Mouse (Mus musculus) left cerebral cortex, adult 8-10 months (tissue): Measurements from ENCODE around the gene Agbl3. TPM values are rescaled to one million over a fixed set of nuclear protein-coding genes. Genes with fewer than 3 reads are reported as not detected.

ENCODE experiments used
- DNase-seq, 2 experiments: peaks; one replicate each; pipeline ENCODE4 v3.0.0; 2022; ENCODE audit warnings: low spot score in 2 of 2
- total RNA-seq, 4 experiments: library from RNA; stranded (reverse); gene quantifications; 2 replicates each; pipeline ENCODE4 v1.2.4; 2022

Agbl3 gene
- 10 to 100 TPM; 14.4 to 18.7 (median 15.8) TPM for total RNA-seq

GRCm38 (mm10) chr6:34780231-34780942, at the start of gene Agbl3:
TSS of gene Agbl3 (plus strand) at chr6:34780432.
- DNase-seq, result peak; percentile 89 to 94

DNA sequence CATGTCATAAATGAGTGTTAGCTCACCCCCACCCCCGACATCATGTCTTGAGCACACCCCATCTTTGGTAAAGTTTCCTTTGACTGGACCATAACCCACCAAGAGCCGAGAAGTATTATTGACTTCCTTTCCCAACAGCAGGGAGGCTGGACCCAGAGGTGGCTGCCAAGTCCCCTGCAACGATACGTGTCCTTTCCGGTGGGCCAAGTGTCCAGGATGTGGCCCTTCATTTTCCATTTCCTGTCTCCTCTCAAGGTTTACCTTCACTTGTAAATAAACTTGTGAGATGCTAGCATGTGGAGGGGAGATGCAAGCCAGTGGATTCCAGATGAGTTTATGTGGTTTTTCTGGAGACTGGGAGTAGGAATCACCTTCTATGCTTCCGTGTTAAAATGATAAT, 49.2 kb upstream of the Agbl3 start:
- DNase-seq, result no peak

DNA sequence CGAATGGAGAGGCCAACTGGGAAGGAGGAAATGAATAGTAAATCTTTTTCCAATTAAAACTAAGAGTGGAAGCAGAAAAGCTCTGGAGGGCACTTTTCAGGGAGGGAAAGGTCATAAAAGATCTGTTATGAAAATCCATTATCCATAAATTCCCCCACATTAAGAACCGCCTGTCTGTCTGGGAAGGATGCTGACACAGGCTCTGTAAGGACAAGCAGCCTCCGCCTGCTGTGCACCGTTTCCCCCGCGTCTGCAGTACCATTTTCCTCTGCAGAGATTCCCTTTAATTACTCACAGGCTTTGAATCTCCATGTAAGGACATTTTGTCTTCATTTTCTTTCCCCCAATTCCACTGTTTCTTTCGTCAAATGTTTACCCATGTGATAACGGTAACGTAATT, 48.7 kb upstream of the Agbl3 start:
- DNase-seq, result no peak

GRCm38 (mm10) chr6:34734940-34735695, 45.1 kb upstream of the Agbl3 start:
- no peak for DNase-seq

DNA sequence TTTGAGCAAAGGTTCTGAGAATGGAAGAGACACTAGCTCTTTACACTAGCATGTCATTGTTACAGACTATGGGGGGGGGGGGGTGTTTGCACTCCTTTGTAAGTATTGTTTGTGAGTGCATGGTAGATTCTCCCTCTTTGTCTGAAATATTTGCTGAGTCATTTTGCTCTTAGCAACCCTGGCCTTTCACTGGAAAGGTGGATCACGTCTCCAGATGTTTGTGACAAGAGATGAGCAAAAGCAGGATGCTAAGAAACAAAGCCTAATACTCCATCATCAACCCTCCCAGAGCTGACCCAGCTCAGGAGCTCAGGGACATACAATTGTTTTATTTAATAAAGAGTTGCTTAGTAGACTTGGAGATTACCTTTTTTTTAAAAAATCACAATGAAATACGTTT, 43.3 kb upstream of the Agbl3 start:
- DNase-seq, result no peak

- no peak for DNase-seq
Observed at GRCm38 (mm10) chr6:34743946-34744345, 36.3 kb upstream of the Agbl3 start.

- no peak for DNase-seq
Observed at GRCm38 (mm10) chr6:34747846-34748245, 32.4 kb upstream of the Agbl3 start.

- no peak for DNase-seq
Observed at GRCm38 (mm10) chr6:34748566-34748965, 31.7 kb upstream of the Agbl3 start.

GRCm38 (mm10) chr6:34749526-34749925, 30.7 kb upstream of the Agbl3 start:
- DNase-seq, result no peak

GRCm38 (mm10) chr6:34750487-34751120, 29.6 kb upstream of the Agbl3 start:
- no peak for DNase-seq

- no peak for DNase-seq
Observed at GRCm38 (mm10) chr6:34751625-34752024, 28.6 kb upstream of the Agbl3 start.

GRCm38 (mm10) chr6:34754448-34754847, 25.8 kb upstream of the Agbl3 start:
- peak; percentile 15 to 28 for DNase-seq

DNA sequence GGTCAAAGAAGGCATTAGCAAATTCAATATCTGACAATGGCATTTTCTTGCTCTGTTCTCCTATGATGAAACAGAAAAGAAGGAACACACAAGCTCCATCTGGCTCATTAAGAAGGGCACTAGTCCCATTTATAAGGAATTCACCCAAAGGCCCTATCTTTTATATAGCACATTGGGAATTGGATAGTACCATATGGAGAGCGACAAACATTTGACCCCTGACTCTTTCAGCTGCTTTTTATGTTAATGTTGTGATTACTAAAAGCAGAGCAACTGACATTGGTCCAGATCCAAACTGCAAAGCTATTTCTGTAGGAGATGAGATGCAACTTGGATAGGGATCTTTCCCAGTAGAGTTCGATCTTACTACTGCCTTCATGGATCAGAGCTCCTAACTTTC, 21.9 kb upstream of the Agbl3 start:
- DNase-seq, result no peak

- DNase-seq, result no peak
Observed at GRCm38 (mm10) chr6:34760023-34760422, 20.2 kb upstream of the Agbl3 start.

GRCm38 (mm10) chr6:34765721-34766120, 14.5 kb upstream of the Agbl3 start:
- DNase-seq, result no peak

- no peak for DNase-seq
Observed at GRCm38 (mm10) chr6:34769984-34770383, 10.2 kb upstream of the Agbl3 start.

- no peak for DNase-seq
Observed at GRCm38 (mm10) chr6:34770491-34770890, 9.7 kb upstream of the Agbl3 start.

DNA sequence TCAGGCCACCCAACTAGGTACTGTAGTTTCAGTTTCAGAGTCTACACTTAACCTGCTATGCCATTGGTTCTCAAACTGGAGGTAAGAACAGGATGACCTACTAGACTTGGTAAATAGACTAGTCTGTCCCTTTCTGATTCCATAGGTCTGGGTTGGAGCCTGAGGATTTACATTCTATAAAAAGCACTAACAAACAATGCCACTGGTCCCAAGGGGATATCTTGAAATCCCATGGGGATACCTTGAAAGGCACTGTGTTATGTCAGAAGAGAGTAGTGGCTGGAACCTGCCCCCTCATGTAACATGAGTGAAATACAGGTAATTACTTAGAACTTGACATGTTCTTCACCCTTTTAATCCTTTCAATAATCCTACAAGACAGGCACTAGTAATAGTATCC, 3.8 kb upstream of the Agbl3 start:
- no peak for DNase-seq

DNA sequence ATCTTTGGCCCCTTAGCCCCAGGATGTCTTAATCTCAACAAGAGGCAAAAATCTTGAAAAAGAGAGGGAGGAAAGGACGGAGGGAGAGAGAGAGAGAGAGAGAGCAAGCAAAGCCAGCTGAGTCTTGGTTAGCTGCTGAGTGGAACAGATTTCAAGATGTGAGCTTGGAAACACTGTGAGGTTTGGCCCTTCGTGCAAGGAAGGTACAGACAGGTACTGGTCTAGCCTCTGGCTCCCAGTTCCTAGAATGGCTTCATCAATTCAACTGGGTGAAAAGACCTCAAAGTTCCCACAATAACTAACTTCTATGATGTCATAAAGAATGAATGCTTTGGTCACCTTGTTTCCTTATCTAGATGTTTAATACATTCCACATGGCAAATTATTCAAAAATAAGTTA, 3.1 kb upstream of the Agbl3 start:
- no peak for DNase-seq

GRCm38 (mm10) chr6:34777981-34778668, 2.1 kb upstream of the Agbl3 start:
- DNase-seq, result no peak

GRCm38 (mm10) chr6:34780943-34781289, 684 bp downstream of the Agbl3 start:
- DNase-seq, result no peak

GRCm38 (mm10) chr6:34782493-34782892, 2.3 kb downstream of the Agbl3 start:
- DNase-seq, result no peak
